Mouse (Mus musculus) myocyte (in vitro differentiated cells): ENCODE results near the gene Mapkapk3.

Source experiments
- CEBPB ChIP-seq: IDR thresholded peaks from 2 replicates; pipeline ENCODE4 v1.6.1; 2011; ENCODE audit warnings: mild to moderate bottlenecking, moderate library complexity; ENCODE audit not compliant: poor library complexity, insufficient read depth, severe bottlenecking
- MAX ChIP-seq: IDR thresholded peaks from one replicate; pipeline ENCODE4 v1.6.1; 2011; ENCODE audit warnings: low read depth, mild to moderate bottlenecking, control low read depth
- MYOD1 ChIP-seq, 3 experiments: IDR thresholded peaks; one replicate each; pipeline ENCODE4 v1.6.1; 2011; ENCODE audit warnings: control low read depth in 2 of 3, low read depth in 2 of 3, mild to moderate bottlenecking in 2 of 3, moderate library complexity in 1 of 3; ENCODE audit not compliant: insufficient read length in 2 of 3, control insufficient read depth in 1 of 3
- MYOG ChIP-seq, 3 experiments: IDR thresholded peaks; one replicate each; pipeline ENCODE4 v1.6.1; 2011; ENCODE audit warnings: control low read depth in 2 of 3, low read depth in 2 of 3, mild to moderate bottlenecking in 2 of 3; ENCODE audit not compliant: insufficient read length in 2 of 3, control insufficient read depth in 1 of 3, insufficient read depth in 1 of 3
- POLR2A ChIP-seq: IDR thresholded peaks from one replicate; pipeline ENCODE4 v1.6.1; 2011; ENCODE audit warnings: low read depth, mild to moderate bottlenecking, control low read depth, moderate library complexity; ENCODE audit not compliant: insufficient read length
- POLR2AphosphoS2 ChIP-seq: IDR thresholded peaks from one replicate; pipeline ENCODE4 v1.6.1; 2011; ENCODE audit warnings: low read depth, control low read depth; ENCODE audit not compliant: insufficient read length
- REST ChIP-seq: IDR thresholded peaks from one replicate; pipeline ENCODE4 v1.6.1; 2011; ENCODE audit warnings: mild to moderate bottlenecking, control low read depth, moderate library complexity; ENCODE audit not compliant: insufficient read depth, insufficient read length
- SRF ChIP-seq: IDR thresholded peaks from one replicate; pipeline ENCODE4 v1.6.1; 2011; ENCODE audit warnings: low read depth; ENCODE audit not compliant: control insufficient read depth, insufficient read length
- TCF12 ChIP-seq: IDR thresholded peaks from one replicate; pipeline ENCODE4 v1.6.1; 2011; ENCODE audit warnings: mild to moderate bottlenecking, control low read depth; ENCODE audit not compliant: poor library complexity, insufficient read depth, severe bottlenecking
- TCF3 ChIP-seq: IDR thresholded peaks from one replicate; pipeline ENCODE4 v1.6.1; 2011; ENCODE audit warnings: low read depth, control low read depth; ENCODE audit not compliant: insufficient read length
- USF1 ChIP-seq: IDR thresholded peaks from one replicate; pipeline ENCODE4 v1.6.1; 2011; ENCODE audit warnings: low read depth, mild to moderate bottlenecking, control low read depth, moderate library complexity

- TF ChIP-seq USF1 (no peak), POLR2AphosphoS2 (no peak), POLR2A (no peak), MYOG (IDR thresholded peaks at IDR 0.05; ENCODE audit: control insufficient read depth in 1 of 3, insufficient read depth in 1 of 3, insufficient read length in 2 of 3, low read depth in 2 of 3) (no peak), SRF (no peak), REST (no peak), MYOD1 (IDR thresholded peaks at IDR 0.05; ENCODE audit: control insufficient read depth in 1 of 3, insufficient read length in 2 of 3, low read depth in 2 of 3) (no peak), CEBPB (no peak), TCF12 (no peak), MAX (no peak), TCF3 (no peak)
Measured at GRCm38 (mm10) chr9:107273184-107273583, 16.5 kb downstream of the Mapkapk3 start.
